Mouse (Mus musculus): ENCODE measurements around the gene Plekho1.

DNA sequence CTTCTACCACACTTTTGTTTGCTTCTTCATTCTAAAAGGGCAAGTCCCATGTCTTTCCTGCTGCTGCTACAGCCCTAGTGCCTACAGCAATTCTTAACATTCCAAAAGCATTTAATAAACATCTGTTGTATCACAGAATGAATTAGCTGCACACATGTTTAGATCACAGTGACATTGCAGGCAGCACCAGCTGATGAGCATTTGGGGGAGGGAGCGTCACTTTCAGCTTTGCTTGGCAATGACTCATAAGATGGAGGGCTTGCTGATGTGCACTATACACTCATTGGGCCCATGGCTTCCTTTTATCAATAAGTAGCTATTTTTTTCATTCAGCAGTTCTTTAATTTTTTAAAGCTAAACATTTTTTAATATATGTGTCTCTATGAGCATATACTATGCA, 32.1 kb upstream of the Plekho1 start:
- no peak for TF ChIP-seq CTCF (IDR thresholded peaks at IDR 0.05; ENCODE audit: low read depth)
- no peak for TF ChIP-seq EP300 (IDR thresholded peaks at IDR 0.05; ENCODE audit: low read depth)

All from liver, embryonic 14.5 days (tissue).